Mouse (Mus musculus) Muller cell, postnatal 12 days (primary cell): ENCODE data around the gene Rnaseh2a.

Experiments used
- DNase-seq: peaks from one replicate; pipeline ENCODE4 v3.0.0-alpha.2; 2015; ENCODE audit errors: inconsistent ontology term

Rnaseh2a gene

GRCm38 (mm10) chr8:84967532-84968304 lies 1.8 kb downstream of the Rnaseh2a start:
- DNase-seq: no peak

GRCm38 (mm10) chr8:84966603-84967002 lies 3.0 kb downstream of the Rnaseh2a start:
- DNase-seq: peak; percentile 45

GRCm38 (mm10) chr8:84965731-84966291 lies 3.8 kb downstream of the Rnaseh2a start:
- DNase-seq: peak; percentile 95

- DNase-seq: no peak
Measured at GRCm38 (mm10) chr8:84963952-84964351, 5.6 kb downstream of the Rnaseh2a start.

GRCm38 (mm10) chr8:84959811-84960210 lies 9.8 kb downstream of the Rnaseh2a start:
- no peak for DNase-seq

- DNase-seq: peak; percentile 64
Measured at GRCm38 (mm10) chr8:84956768-84957167, 12.8 kb downstream of the Rnaseh2a start.

- DNase-seq: no peak
Measured at GRCm38 (mm10) chr8:84952612-84953255, 16.8 kb downstream of the Rnaseh2a start.

- no peak for DNase-seq
Measured at GRCm38 (mm10) chr8:84949753-84950152, 19.8 kb downstream of the Rnaseh2a start.

- DNase-seq: peak; percentile 52
Measured at GRCm38 (mm10) chr8:84947241-84947545, 22.4 kb downstream of the Rnaseh2a start.

- DNase-seq: no peak
Measured at GRCm38 (mm10) chr8:84946528-84947240, 22.9 kb downstream of the Rnaseh2a start, which contains the start of gene Rtbdn. Gene Rtbdn (plus strand): TSS chr8:84946991.

GRCm38 (mm10) chr8:84945633-84946527 lies 23.7 kb downstream of the Rnaseh2a start:
- no peak for DNase-seq

GRCm38 (mm10) chr8:84945235-84945632 lies 24.3 kb downstream of the Rnaseh2a start:
- no peak for DNase-seq

GRCm38 (mm10) chr8:84944478-84945160 lies 24.9 kb downstream of the Rnaseh2a start:
- DNase-seq: peak; percentile 25

GRCm38 (mm10) chr8:84943699-84944098 lies 25.9 kb downstream of the Rnaseh2a start:
- no peak for DNase-seq

GRCm38 (mm10) chr8:84937620-84938485 lies 31.7 kb downstream of the Rnaseh2a start:
- DNase-seq: no peak

- peak; percentile 62 for DNase-seq
Measured at GRCm38 (mm10) chr8:84936962-84937546, 32.5 kb downstream of the Rnaseh2a start, which contains the start of gene Mast1. Gene Mast1 (minus strand): TSS chr8:84937359.

- DNase-seq: no peak
Measured at GRCm38 (mm10) chr8:84936041-84936961, 33.3 kb downstream of the Rnaseh2a start.

GRCm38 (mm10) chr8:84935489-84935888 lies 34.1 kb downstream of the Rnaseh2a start:
- no peak for DNase-seq
